Mouse (Mus musculus): ENCODE results near the gene Alg14.

DNA sequence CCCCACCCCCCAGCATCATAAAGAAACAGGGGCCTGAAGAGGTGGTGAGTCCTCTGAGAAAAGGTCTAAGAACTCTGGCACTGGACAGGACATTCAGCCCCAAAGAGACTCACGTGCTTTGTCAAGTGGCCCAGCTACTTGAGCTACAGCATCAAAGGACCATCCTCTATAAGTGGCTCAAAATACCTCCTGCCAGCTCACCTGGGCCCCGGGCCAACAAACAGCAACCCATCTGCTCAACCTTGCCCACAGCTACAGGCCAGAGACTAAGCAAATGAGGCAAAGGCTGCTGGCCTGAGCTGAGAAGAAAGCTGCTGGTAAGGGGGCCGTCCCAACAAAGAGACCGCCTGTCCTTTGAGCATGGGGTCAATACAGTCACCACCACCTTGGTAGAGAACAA, 14.0 kb upstream of the Alg14 start:
- TF ChIP-seq CTCF (IDR thresholded peaks at IDR 0.05; ENCODE audit: extremely low read depth, insufficient read depth, low read length) (no peak), POLR2A (IDR thresholded peaks at IDR 0.05; ENCODE audit: extremely low read depth, insufficient read depth, low read length) (no peak)

All from cortical plate, adult 2 months (tissue).